ENCODE assay signal across 9 mouse cellular contexts in genomic region chr13:40892547-40892946, GRCm38 (mm10).
"Had no signal": no experiment of that assay in that cellular context is flagged by ENCODE, and none has a peak within 500 bp of the region (broad histone marks: within the 10 kb centered on the region; RNA-seq: fewer than 3 reads in every experiment).

No protein-coding gene starts in this region.

- H3K4me1 ChIP-seq: liver, embryonic 15.5 days had no signal

- H3K9me3 ChIP-seq: limb, embryonic 10.5 days; liver, embryonic 15.5 days; midbrain, embryonic 13.5 days; neural tube, embryonic 12.5 days had no signal

- H3K36me3 ChIP-seq: limb, embryonic 10.5 days; liver, embryonic 15.5 days; midbrain, embryonic 13.5 days; neural tube, embryonic 12.5 days had no signal

- H3K4me3 ChIP-seq: left cerebral cortex, adult 2 months; limb, embryonic 10.5 days; liver, embryonic 15.5 days; midbrain, embryonic 13.5 days; neural tube, embryonic 12.5 days had no signal

- DNase-seq: lung, embryonic 14.5 days; thymus, adult 18-20 months; thymus, postnatal 14 days had no signal

- ATAC-seq: midbrain, embryonic 13.5 days had no signal

- H3K4me2 ChIP-seq: liver, embryonic 11.5 days; liver, embryonic 15.5 days; lung, embryonic 14.5 days; midbrain, embryonic 13.5 days; neural tube, embryonic 12.5 days had no signal

- H3K27me3 ChIP-seq: neural tube, embryonic 12.5 days had no signal

- H3K27ac ChIP-seq: left cerebral cortex, adult 2 months; limb, embryonic 10.5 days; liver, embryonic 15.5 days; midbrain, embryonic 13.5 days; neural tube, embryonic 12.5 days had no signal

- H3K9ac ChIP-seq: liver, embryonic 15.5 days; lung, embryonic 14.5 days; midbrain, embryonic 13.5 days; neural tube, embryonic 12.5 days had no signal
